Mouse (Mus musculus) lung, postnatal 0 days (tissue): Measurements from ENCODE around the gene Cdc6. TPM values are rescaled to one million over a fixed set of nuclear protein-coding genes. Genes with fewer than 3 reads are reported as not detected.

Source experiments
- ATAC-seq: fragments of 200-750 bp; cut with Nextera tagmentation; 2 replicates; pipeline ENCODE4 v1.8.0; 2017; ENCODE audit warnings: moderate library complexity
- DNase-seq: peaks from one replicate; pipeline ENCODE4 v3.0.0-alpha.2; 2016; ENCODE audit warnings: low spot score
- H3K27ac ChIP-seq: fragments of 300-500 bp; sonication (generic); 2 replicates; pipeline ENCODE4 v1.5.1; 2014; ENCODE audit warnings: antibody characterized with exemption, mild to moderate bottlenecking, low read length, mixed read lengths
- H3K27me3 ChIP-seq: fragments of 300-500 bp; sonication (generic); replicated peaks from 2 replicates; pipeline ENCODE4 v1.6.1; 2014; ENCODE audit warnings: low read length, mixed read lengths; ENCODE audit not compliant: insufficient read depth
- H3K36me3 ChIP-seq: fragments of 300-500 bp; sonication (generic); 2 replicates; pipeline ENCODE4 v1.6.1; 2014; ENCODE audit warnings: low read length, mixed read lengths; ENCODE audit not compliant: insufficient read depth
- H3K4me1 ChIP-seq: fragments of 300-500 bp; sonication (generic); 2 replicates; pipeline ENCODE4 v1.6.1; 2014; ENCODE audit warnings: antibody characterized with exemption, low read depth, low read length, mixed read lengths; ENCODE audit not compliant: insufficient read depth
- H3K4me2 ChIP-seq: fragments of 300-500 bp; sonication (generic); replicated peaks from 2 replicates; pipeline ENCODE4 v1.6.1; 2014; ENCODE audit warnings: low read depth, mild to moderate bottlenecking, low read length, moderate library complexity, mixed read lengths
- H3K4me3 ChIP-seq: fragments of 300-500 bp; sonication (generic); 2 replicates; pipeline ENCODE4 v1.5.1; 2014; ENCODE audit warnings: low read depth, low read length
- H3K9ac ChIP-seq: fragments of 300-500 bp; sonication (generic); replicated peaks from 2 replicates; pipeline ENCODE4 v1.6.1; 2014; ENCODE audit warnings: low read depth, mild to moderate bottlenecking
- H3K9me3 ChIP-seq: fragments of 300-500 bp; sonication (generic); 2 replicates; pipeline ENCODE4 v1.6.1; 2016; ENCODE audit warnings: low read length, mixed read lengths
- CTCF ChIP-seq: IDR thresholded peaks from 2 replicates; pipeline ENCODE4 v1.5.1; 2016; ENCODE audit warnings: antibody characterized with exemption, mild to moderate bottlenecking
- EP300 ChIP-seq: IDR thresholded peaks from 2 replicates; pipeline ENCODE4 v1.6.1; 2016; ENCODE audit warnings: antibody characterized with exemption, mild to moderate bottlenecking, control low read depth
- WGBS: fragments of 180-500 bp; shearing (Covaris S2); extraction: QIAGEN DNeasy Blood & Tissue Kit; methylation state at CpG from one replicate; pipeline ENCODE4 v1.1.7; 2014; 5-methylcytosine and 5-hydroxymethylcytosine counted together
- polyA plus RNA-seq: library from polyadenylated mRNA; unstranded; fragments of >200 nt; fragmentation: Nextera tagmentation; extraction: Ambion mirVana; gene quantifications from 2 replicates; pipeline ENCODE4 v1.2.1, GENCODE M21; 2015

Gene Cdc6
- polyA plus RNA-seq, 1 experiment from 2014 or later = 2.6 TPM

DNA sequence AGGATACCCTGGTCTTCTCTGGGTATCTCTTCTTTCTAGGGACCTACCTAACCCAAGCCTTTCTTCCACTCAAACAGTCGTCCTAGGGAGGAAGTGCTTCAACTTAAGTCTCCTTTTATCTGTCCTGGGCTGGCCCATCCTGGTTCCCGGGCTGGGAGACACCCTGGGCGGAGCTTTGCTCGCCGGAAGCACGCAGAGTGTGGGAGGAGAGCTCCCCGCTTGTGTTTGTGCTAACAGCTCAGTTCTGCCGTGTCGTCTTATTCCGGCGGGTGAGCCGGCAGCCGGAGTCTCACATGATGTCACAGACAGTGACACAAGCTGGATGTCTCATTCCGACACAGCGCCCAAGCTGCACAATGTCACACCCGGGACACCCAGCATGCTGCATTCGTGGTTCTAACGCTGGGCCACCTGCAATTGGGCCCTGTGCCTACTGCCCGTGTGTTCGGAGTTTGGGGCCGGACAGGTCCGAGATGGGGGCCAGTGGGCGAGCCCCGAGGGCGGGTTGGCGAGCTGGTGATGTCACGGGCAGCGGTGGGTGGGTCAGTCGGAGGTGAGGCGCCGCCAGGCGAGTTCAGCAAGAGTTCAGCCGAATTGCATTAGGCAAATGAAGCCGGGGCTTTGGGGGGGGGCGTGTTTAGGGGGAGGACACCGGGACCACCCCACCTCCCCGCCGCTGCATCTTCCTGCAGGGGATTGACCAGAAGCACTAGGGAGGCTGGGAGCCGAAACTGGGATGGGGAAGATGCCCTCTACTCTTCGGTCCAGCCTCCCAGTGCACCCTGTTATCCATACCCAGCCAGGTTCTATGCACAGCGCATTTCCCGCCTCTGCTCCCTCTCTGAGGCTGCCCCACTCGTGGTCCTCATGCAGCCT is 52.1 kb downstream of the Cdc6 start:
- DNase-seq (peak; percentile 96), ATAC-seq (peak; percentile 62)
- 1% methylated on average over 42 of the region's 43 CpGs for WGBS

DNA sequence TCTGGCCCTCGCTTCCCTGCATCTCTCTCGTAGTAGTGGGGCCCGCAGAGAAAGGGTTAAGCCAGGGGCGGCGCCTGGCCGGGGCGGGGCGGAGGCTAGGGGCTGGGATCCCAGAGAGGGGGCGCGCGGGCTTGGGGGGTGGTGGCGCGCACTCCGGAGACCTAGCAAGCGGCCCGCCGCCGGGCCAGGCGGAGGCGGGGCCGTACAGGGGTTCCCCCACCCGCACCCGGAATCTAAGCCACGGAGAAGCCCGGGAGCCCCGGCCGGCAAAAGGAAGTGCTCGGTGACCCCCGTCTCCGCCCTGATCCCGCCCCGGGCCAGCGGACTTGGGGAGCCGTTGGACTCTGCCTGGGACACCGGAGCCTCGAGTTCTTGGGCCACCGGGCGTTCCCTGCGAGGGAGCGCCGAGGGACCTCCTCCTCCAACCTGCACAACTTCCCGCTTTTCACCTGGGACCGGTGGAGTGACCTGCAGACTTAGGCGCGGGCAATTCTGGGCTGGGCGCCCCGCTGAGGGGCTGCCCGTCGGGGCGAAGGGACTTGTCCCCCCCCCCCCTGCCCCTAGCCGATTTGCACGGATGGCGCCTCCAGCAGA is 52.8 kb downstream of the Cdc6 start:
- ATAC-seq (peak; percentile 40), DNase-seq (peak; percentile 79)
- Histone ChIP-seq H3K27me3 (no peaks in the 10 kb centered on the region), H3K27ac (peak overlapping the region; percentile 86), H3K4me2 (peak overlapping the region; percentile 98), H3K4me3 (peak overlapping the region; percentile 63), H3K4me1 (peaks cover 27% of the 10 kb centered on the region), H3K9ac (peak overlapping the region; percentile 69), H3K36me3 (no peaks in the 10 kb centered on the region), H3K9me3 (no peaks in the 10 kb centered on the region)
- TF ChIP-seq CTCF (no peak), EP300 (no peak)
- WGBS = 2% methylated on average over 38 of the region's 53 CpGs

More for the DNA sequence above, 52.1 kb downstream of the Cdc6 start:
- peak overlapping the region; percentile 63 for H3K4me3 ChIP-seq
- peak overlapping the region; percentile 86 for H3K27ac ChIP-seq
- no peaks in the 10 kb centered on the region for H3K9me3 ChIP-seq
- peak; percentile 44; the same call in 1 of the 2 replicates for TF ChIP-seq EP300
- no peak for TF ChIP-seq CTCF
- H3K27me3 ChIP-seq = no peaks in the 10 kb centered on the region
- peak overlapping the region; percentile 98 for H3K4me2 ChIP-seq
- H3K9ac ChIP-seq = peak overlapping the region; percentile 69
- H3K4me1 ChIP-seq = peaks cover 27% of the 10 kb centered on the region
- H3K36me3 ChIP-seq = no peaks in the 10 kb centered on the region

- peaks cover 1% of the 10 kb centered on the region; the same call in 1 of the 2 replicates for H3K36me3 ChIP-seq
- H3K27me3 ChIP-seq = no peaks in the 10 kb centered on the region
- TF ChIP-seq EP300 (no peak), CTCF (no peak)
- H3K4me2 ChIP-seq = peak overlapping the region; percentile 98
- DNase-seq (peak; percentile 56), ATAC-seq (no peak)
- WGBS = 3% methylated on average over 16 of the region's 18 CpGs
- H3K4me1 ChIP-seq = peaks cover 33% of the 10 kb centered on the region
- peak overlapping the region; percentile 86 for H3K27ac ChIP-seq
- H3K9ac ChIP-seq = peak overlapping the region; percentile 69
- no peaks in the 10 kb centered on the region for H3K9me3 ChIP-seq
- peak overlapping the region; percentile 63 for H3K4me3 ChIP-seq
Observed at GRCm38 (mm10) chr11:98961051-98961592, 53.5 kb downstream of the Cdc6 start.

- 6% methylated on average over 8 of the region's 8 CpGs for WGBS
- Histone ChIP-seq H3K4me2 (peak overlapping the region; percentile 98), H3K36me3 (peaks cover 3% of the 10 kb centered on the region; the same call in 1 of the 2 replicates), H3K4me1 (peaks cover 38% of the 10 kb centered on the region), H3K9me3 (no peaks in the 10 kb centered on the region), H3K27me3 (no peaks in the 10 kb centered on the region), H3K9ac (peak overlapping the region; percentile 69), H3K27ac (peak overlapping the region; percentile 86), H3K4me3 (peak overlapping the region; percentile 63)
- peak; percentile 28 for DNase-seq
- ATAC-seq = no peak
- TF ChIP-seq CTCF (no peak), EP300 (no peak)
Observed at GRCm38 (mm10) chr11:98961766-98962165, 54.2 kb downstream of the Cdc6 start.

GRCm38 (mm10) chr11:98962421-98963095 is 55.0 kb downstream of the Cdc6 start:
- Histone ChIP-seq H3K36me3 (peaks cover 3% of the 10 kb centered on the region; the same call in 1 of the 2 replicates), H3K27ac (peak overlapping the region; percentile 84), H3K27me3 (no peaks in the 10 kb centered on the region), H3K9me3 (no peaks in the 10 kb centered on the region), H3K4me3 (peak overlapping the region; percentile 63), H3K4me2 (peak overlapping the region; percentile 98), H3K4me1 (peaks cover 40% of the 10 kb centered on the region), H3K9ac (peak overlapping the region; percentile 69)
- 11% methylated on average over 12 of the region's 12 CpGs for WGBS
- TF ChIP-seq CTCF = 0 out of 2 replicates have a peak, but pooled peaks have one; percentile 22
- no peak for TF ChIP-seq EP300
- ATAC-seq (no peak), DNase-seq (no peak)
